Mouse (Mus musculus): ENCODE measurements at regions not wholly inside any gene's neighbourhood (a gene's known extent, or its start where the extent isn't known, plus 50 kb on each side); places are given as distances from the start of the nearest gene placed in this dataset.

GRCm38 (mm10) chr4:81625348-81625934 lies 182.8 kb upstream of the Mpdz start:
- no peaks in the 10 kb centered on the region for H3K79me2 ChIP-seq (ENCODE audit: control insufficient read depth, insufficient read depth, low read length, poor library complexity)
- no peaks in the 10 kb centered on the region for H3K4me1 ChIP-seq (ENCODE audit: control insufficient read depth in 1 of 2, insufficient read depth in 2 of 2, low read length in 2 of 2)
- H3K27ac ChIP-seq (ENCODE audit: control insufficient read depth, low read depth, low read length) = no peak overlapping the region
- no peak overlapping the region for H3K9ac ChIP-seq (ENCODE audit: control insufficient read depth, low read depth, low read length, poor library complexity, severe bottlenecking)
- no peaks in the 10 kb centered on the region for H3K9me3 ChIP-seq (replicated peaks; ENCODE audit: insufficient read depth, low read length)
- no peak overlapping the region for H3K4me3 ChIP-seq (ENCODE audit: control insufficient read depth in 1 of 2, insufficient read depth in 1 of 2, low read depth in 2 of 2, low read length in 2 of 2)
- no peaks in the 10 kb centered on the region for H3K36me3 ChIP-seq (ENCODE audit: control insufficient read depth in 1 of 2, insufficient read depth in 2 of 2, low read length in 2 of 2)
- TF ChIP-seq TCF12 (IDR thresholded peaks at IDR 0.05; ENCODE audit: low read depth, low read length) = no peak
- TF ChIP-seq ZNF384 (IDR thresholded peaks at IDR 0.05; ENCODE audit: low read depth, low read length) = no peak
- TF ChIP-seq JUND (IDR thresholded peaks at IDR 0.05; ENCODE audit: low read depth, low read length) = no peak
- no peak for TF ChIP-seq E2F4 (IDR thresholded peaks at IDR 0.05; ENCODE audit: borderline replicate concordance, low read depth, low read length)
- TF ChIP-seq CTCF (IDR thresholded peaks at IDR 0.05 in 2 of 3, conservative IDR thresholded peaks at IDR 0.05 in 1 of 3; ENCODE audit: control insufficient read depth in 1 of 3, insufficient read depth in 1 of 3, low read depth in 2 of 3, low read length in 3 of 3, poor library complexity in 1 of 3, severe bottlenecking in 1 of 3) = no peak
- no peak for TF ChIP-seq GABPA (IDR thresholded peaks at IDR 0.05; ENCODE audit: low read depth, low read length)
- TF ChIP-seq POLR2A (IDR thresholded peaks at IDR 0.05; ENCODE audit: control insufficient read depth in 1 of 2, insufficient read depth in 1 of 2, low read depth in 1 of 2, low read length in 2 of 2, poor library complexity in 1 of 2) = no peak
- no peak for TF ChIP-seq ZKSCAN1 (IDR thresholded peaks at IDR 0.05; ENCODE audit: low read depth, low read length)
- no peak for TF ChIP-seq UBTF (IDR thresholded peaks at IDR 0.05; ENCODE audit: borderline replicate concordance, insufficient read depth, low read depth, low read length)
- TF ChIP-seq MAZ (IDR thresholded peaks at IDR 0.05; ENCODE audit: low read depth, low read length) = no peak
- DNase-seq (ENCODE audit: low read depth, low spot score) = no peak
- H3K27me3 ChIP-seq (ENCODE audit: control insufficient read depth in 1 of 2, insufficient read depth in 2 of 2, low read length in 2 of 2) = no peaks in the 10 kb centered on the region

- DNase-seq (ENCODE audit: low read depth, low spot score) = no peak
- no peaks in the 10 kb centered on the region for H3K4me1 ChIP-seq (ENCODE audit: control insufficient read depth in 1 of 2, insufficient read depth in 2 of 2, low read length in 2 of 2)
- TF ChIP-seq BHLHE40 (IDR thresholded peaks at IDR 0.05; ENCODE audit: borderline replicate concordance, low read depth, low read length) (no peak), CTCF (IDR thresholded peaks at IDR 0.05 in 2 of 3, conservative IDR thresholded peaks at IDR 0.05 in 1 of 3; ENCODE audit: control insufficient read depth in 1 of 3, insufficient read depth in 1 of 3, low read depth in 2 of 3, low read length in 3 of 3, poor library complexity in 1 of 3, severe bottlenecking in 1 of 3) (no peak), MXI1 (IDR thresholded peaks at IDR 0.05; ENCODE audit: low read depth, low read length) (no peak), ZC3H11A (IDR thresholded peaks at IDR 0.05; ENCODE audit: low read depth, low read length) (no peak), POLR2AphosphoS2 (IDR thresholded peaks at IDR 0.05; ENCODE audit: low read length) (no peak), CHD1 (IDR thresholded peaks at IDR 0.05; ENCODE audit: low read depth, low read length) (no peak), ZNF384 (IDR thresholded peaks at IDR 0.05; ENCODE audit: low read depth, low read length) (no peak), RAD21 (IDR thresholded peaks at IDR 0.05; ENCODE audit: low read depth, low read length) (no peak), KAT2A (conservative IDR thresholded peaks at IDR 0.05; ENCODE audit: low read depth, low read length) (no peak), TCF12 (IDR thresholded peaks at IDR 0.05; ENCODE audit: low read depth, low read length) (no peak), SMC3 (IDR thresholded peaks at IDR 0.05; ENCODE audit: low read depth, low read length) (no peak), ETS1 (IDR thresholded peaks at IDR 0.05; ENCODE audit: low read depth, low read length) (no peak), ELF1 (IDR thresholded peaks at IDR 0.05; ENCODE audit: low read depth, low read length) (no peak), MYB (IDR thresholded peaks at IDR 0.05; ENCODE audit: low read depth, low read length) (no peak)
These were observed 181.5 kb upstream of the Mpdz start for GRCm38 (mm10) chr4:81624111-81624510.

More at GRCm38 (mm10) chr4:81624111-81624510, 181.5 kb upstream of the Mpdz start:
- Histone ChIP-seq H3K79me2 (ENCODE audit: control insufficient read depth, insufficient read depth, low read length, poor library complexity) (no peaks in the 10 kb centered on the region), H3K9me3 (replicated peaks; ENCODE audit: insufficient read depth, low read length) (no peaks in the 10 kb centered on the region), H3K9ac (ENCODE audit: control insufficient read depth, low read depth, low read length, poor library complexity, severe bottlenecking) (no peak overlapping the region), H3K4me3 (ENCODE audit: control insufficient read depth in 1 of 2, insufficient read depth in 1 of 2, low read depth in 2 of 2, low read length in 2 of 2) (no peak overlapping the region), H3K36me3 (ENCODE audit: control insufficient read depth in 1 of 2, insufficient read depth in 2 of 2, low read length in 2 of 2) (no peaks in the 10 kb centered on the region), H3K27ac (ENCODE audit: control insufficient read depth, low read depth, low read length) (no peak overlapping the region), H3K27me3 (ENCODE audit: control insufficient read depth in 1 of 2, insufficient read depth in 2 of 2, low read length in 2 of 2) (no peaks in the 10 kb centered on the region)

Measured in MEL (cell line).